Mouse (Mus musculus): ENCODE results near the gene Hoxd4. TPM values are rescaled to one million over a fixed set of nuclear protein-coding genes. Genes with fewer than 3 reads are reported as not detected.

Hoxd4 gene
- polyA plus RNA-seq, 1 experiment from 2014 or later: not detected

MicroRNAs within 50 kb of the gene (microRNA counts, 519-probe panel; counts per million panel counts)
- microRNA mmu-miR-10b: 209 counts per million, percentile 61 among the panel's probes with 10 or more counts

Small RNAs within 50 kb of the gene (microRNA-seq; reads per million reads assigned to microRNA genes)
- gene Gm44463 (not detected), gene Mir10b (702 reads per million, percentile 76 among the genes with 10 or more reads in this experiment)

Other genes starting within 250 kb of the Hoxd4 start
- 18.8 and 19.3 TPM in 2 replicates for gene Lnpk, start 132.5 kb upstream of the Hoxd4 start, polyA plus RNA-seq (2015; fragmentation: Nextera tagmentation; extraction: Ambion mirVana)
- gene Evx2, start 52.4 kb upstream of the Hoxd4 start, polyA plus RNA-seq (2015; fragmentation: Nextera tagmentation; extraction: Ambion mirVana): not detected in 2 replicates
- not detected in 2 replicates for gene Hoxd13, start 43.6 kb upstream of the Hoxd4 start, polyA plus RNA-seq (2015; fragmentation: Nextera tagmentation; extraction: Ambion mirVana)
- gene Hoxd12, start 36.9 kb upstream of the Hoxd4 start, polyA plus RNA-seq (2015; fragmentation: Nextera tagmentation; extraction: Ambion mirVana): not detected in 2 replicates
- not detected in 2 replicates for gene Hoxd11, start 32.4 kb upstream of the Hoxd4 start, polyA plus RNA-seq (2015; fragmentation: Nextera tagmentation; extraction: Ambion mirVana)
- gene Hoxd10, start 20.0 kb upstream of the Hoxd4 start, polyA plus RNA-seq (2015; fragmentation: Nextera tagmentation; extraction: Ambion mirVana): 0.08 TPM in 1 of 2 replicates, not detected in the other
- gene Hoxd9, start 14.2 kb upstream of the Hoxd4 start, polyA plus RNA-seq (2015; fragmentation: Nextera tagmentation; extraction: Ambion mirVana): not detected in 2 replicates
- gene Hoxd8, start 7.3 kb upstream of the Hoxd4 start, polyA plus RNA-seq (2015; fragmentation: Nextera tagmentation; extraction: Ambion mirVana): 0.07 and 0.23 TPM in 2 replicates
- gene Hoxd3, start within 50 bp of the Hoxd4 start, polyA plus RNA-seq (2015; fragmentation: Nextera tagmentation; extraction: Ambion mirVana): 0.74 and 0.89 TPM in 2 replicates
- 0.09 TPM in 1 of 2 replicates, not detected in the other for gene Gm28230, start 14.8 kb downstream of the Hoxd4 start, polyA plus RNA-seq (2015; fragmentation: Nextera tagmentation; extraction: Ambion mirVana)
- gene Hoxd1, start 51.1 kb downstream of the Hoxd4 start, polyA plus RNA-seq (2015; fragmentation: Nextera tagmentation; extraction: Ambion mirVana): not detected in 2 replicates
- gene Mtx2, start 113.9 kb downstream of the Hoxd4 start, polyA plus RNA-seq (2015; fragmentation: Nextera tagmentation; extraction: Ambion mirVana): 138 and 155 TPM in 2 replicates